Mouse (Mus musculus) Patski (cell line): ENCODE results near the gene Hmgcs2. TPM values are rescaled to one million over a fixed set of nuclear protein-coding genes. Genes with fewer than 3 reads are reported as not detected.

Source experiments
- ATAC-seq: fragments of 100-300 bp; one replicate; pipeline ENCODE4 v1.8.0; 2021
- CTCF ChIA-PET: fragments of 350-600 bp; sonication (Branson Sonifier 250); formaldehyde crosslinking; loops from one replicate; lab custom pipeline; 2022; ENCODE audit warnings: inconsistent platforms; lab: Charles Lee
- POLR2A ChIA-PET: fragments of 350-600 bp; sonication (Branson Sonifier 250); formaldehyde crosslinking; loops from one replicate; lab custom pipeline; 2022; ENCODE audit warnings: antibody characterized with exemption, inconsistent platforms; lab: Charles Lee
- DNase-seq: peaks from one replicate; pipeline ENCODE4 v3.0.0-alpha.2; 2011; ENCODE audit warnings: low read depth, low spot score
- H3K27me3 ChIP-seq: fragments of 371-371 bp; one replicate; pipeline ENCODE4 v1.5.1; 2021
- CTCF ChIP-seq: fragments of 100-300 bp; IDR thresholded peaks from one replicate; pipeline ENCODE4 v1.5.1; 2021
- in situ Hi-C: fragments of 300-500 bp; cut with MboI; formaldehyde crosslinking; loops from 3 replicates; pipeline ENCODE4 v1.11.1; 2018; ENCODE audit warnings: low pct_unique_long_range_greater_than_20kb, mixed read lengths
- polyA plus RNA-seq: library from polyadenylated mRNA; unstranded; gene quantifications from one replicate; pipeline ENCODE4 v1.2.3, GENCODE M21; 2021

The Hmgcs2 gene
- 0.01 TPM for polyA plus RNA-seq

DNA sequence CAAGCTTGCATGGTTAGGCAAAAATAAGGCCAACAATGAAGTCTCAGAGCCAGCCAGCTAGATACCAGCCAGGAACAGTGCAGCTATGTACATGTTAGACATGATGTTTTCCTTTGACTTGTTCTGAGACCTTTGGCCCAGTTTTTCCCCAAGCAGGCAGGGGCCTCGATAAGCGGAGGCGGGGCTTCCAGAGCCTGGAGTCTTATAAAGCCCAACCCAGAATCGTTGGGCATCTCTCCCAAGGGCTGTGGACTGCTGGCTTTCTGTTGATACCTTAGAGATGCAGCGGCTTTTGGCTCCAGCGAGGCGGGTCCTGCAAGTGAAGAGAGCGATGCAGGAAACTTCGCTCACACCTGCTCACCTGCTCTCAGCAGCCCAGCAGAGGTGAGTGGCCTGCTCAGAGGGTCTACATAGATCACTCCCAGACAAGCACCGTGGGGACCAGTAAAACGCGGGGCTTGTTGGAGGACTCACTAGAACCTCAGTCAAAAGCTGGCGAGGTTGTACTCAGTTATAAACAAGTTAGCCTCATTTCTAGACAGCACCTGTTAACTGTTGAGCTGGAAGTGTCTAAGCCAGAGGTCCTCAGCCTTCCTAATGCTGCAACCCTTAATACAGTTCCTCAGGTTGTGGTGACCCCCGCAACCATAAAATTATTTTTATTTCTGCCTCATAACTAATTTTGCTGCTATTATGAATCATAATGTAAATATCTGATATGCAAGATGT lies at the start of gene Hmgcs2:
Gene Hmgcs2 (plus strand): TSS at position 232 of the 729 bp plus-strand sequence.
- ChIA-PET POLR2A (no interaction called here), CTCF (interaction anchor here (0.9 to 2.9 kb wide), 11 partner anchors 9 to 54 kb away, joined by 3 to 12 read pairs (median 5); no protein-coding TSS in a partner anchor)
- TF ChIP-seq CTCF: no peak
- ATAC-seq: no peak
- peaks cover 4% of the 10 kb centered on the region for H3K27me3 ChIP-seq
- in situ Hi-C loops: no loop called here
- no peak for DNase-seq

DNA sequence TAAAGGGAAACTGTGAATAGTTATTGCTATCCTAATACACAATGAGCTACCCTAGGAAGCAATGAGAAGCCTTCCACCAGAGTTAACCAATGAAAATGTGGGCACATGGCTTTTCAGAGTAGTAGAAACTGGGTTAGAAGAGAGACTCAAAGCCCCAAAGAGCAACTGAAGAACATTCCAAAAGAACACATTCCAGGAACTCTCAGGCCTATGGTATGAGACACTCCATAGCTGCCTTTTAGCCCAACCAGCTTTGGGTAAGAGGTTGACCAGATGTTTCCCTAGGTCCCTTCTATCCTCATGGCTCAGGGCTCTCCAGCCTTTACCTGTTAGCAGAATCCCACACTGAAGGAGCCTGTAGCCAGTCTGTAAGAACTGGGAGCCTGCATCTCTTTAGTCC lies 46.7 kb upstream of the Hmgcs2 start:
- DNase-seq (no peak), ATAC-seq (peak; percentile 50)
- H3K27me3 ChIP-seq: no peaks in the 10 kb centered on the region
- ChIA-PET POLR2A (no interaction called here), CTCF (interaction anchor here (1.0 to 8.5 kb wide), 3 partner anchors 8 to 48 kb away, joined by 3 to 58 read pairs (median 4); no protein-coding TSS in a partner anchor)
- in situ Hi-C loops: no loop called here
- TF ChIP-seq CTCF: no peak

DNA sequence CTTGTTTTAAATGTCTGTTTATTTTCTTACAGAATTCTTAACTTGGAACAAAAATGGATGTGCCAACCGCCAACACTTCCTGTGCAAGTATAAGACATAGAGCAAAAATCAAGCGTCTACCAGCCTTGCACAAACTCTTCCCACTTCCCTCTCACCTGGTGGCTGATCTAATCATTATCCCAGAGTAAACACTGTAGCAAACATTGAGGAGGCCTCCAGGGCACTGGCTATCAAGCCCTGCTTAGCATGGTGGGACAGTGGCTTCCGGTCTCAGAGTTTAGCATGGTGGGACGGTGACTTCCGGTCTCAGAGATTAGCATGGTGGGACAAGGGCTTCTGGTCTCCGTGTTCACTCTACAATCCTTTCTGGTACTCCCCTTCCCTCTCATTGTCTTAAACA lies 44.0 kb upstream of the Hmgcs2 start:
- DNase-seq (no peak), ATAC-seq (no peak)
- no peak for TF ChIP-seq CTCF
- CTCF ChIA-PET: interaction anchor here (1.3 to 8.5 kb wide), 4 partner anchors 11 to 76 kb away, joined by 3 to 58 read pairs (median 3); no protein-coding TSS in a partner anchor
- POLR2A ChIA-PET: no interaction called here
- H3K27me3 ChIP-seq: no peaks in the 10 kb centered on the region
- in situ Hi-C loops: no loop called here

DNA sequence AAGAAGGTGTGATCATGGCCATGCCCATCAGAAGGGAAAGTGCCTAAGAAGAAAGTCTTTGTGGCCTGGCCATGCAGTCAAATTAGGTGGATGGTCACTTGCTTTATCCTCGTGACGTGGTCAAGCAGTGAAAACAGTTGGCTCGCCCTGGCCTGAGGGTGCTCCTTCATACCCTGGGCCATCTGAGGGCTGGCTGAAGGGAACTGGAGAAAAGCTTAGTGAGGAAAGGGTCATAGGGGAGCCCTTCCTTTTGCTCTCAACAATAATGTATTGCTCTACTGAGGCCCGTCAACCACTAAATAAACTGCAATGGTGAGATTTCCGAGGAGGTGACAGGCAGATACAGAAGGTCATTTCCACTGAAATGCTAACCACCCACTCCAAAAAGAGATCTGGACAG lies 43.0 kb upstream of the Hmgcs2 start:
- DNase-seq (no peak), ATAC-seq (no peak)
- POLR2A ChIA-PET: no interaction called here
- in situ Hi-C loops: no loop called here
- no peaks in the 10 kb centered on the region for H3K27me3 ChIP-seq
- CTCF ChIA-PET: interaction anchor here (1.0 to 8.5 kb wide), 2 partner anchors 12 to 70 kb away, joined by 3 to 58 read pairs; no protein-coding TSS in a partner anchor
- no peak for TF ChIP-seq CTCF

DNA sequence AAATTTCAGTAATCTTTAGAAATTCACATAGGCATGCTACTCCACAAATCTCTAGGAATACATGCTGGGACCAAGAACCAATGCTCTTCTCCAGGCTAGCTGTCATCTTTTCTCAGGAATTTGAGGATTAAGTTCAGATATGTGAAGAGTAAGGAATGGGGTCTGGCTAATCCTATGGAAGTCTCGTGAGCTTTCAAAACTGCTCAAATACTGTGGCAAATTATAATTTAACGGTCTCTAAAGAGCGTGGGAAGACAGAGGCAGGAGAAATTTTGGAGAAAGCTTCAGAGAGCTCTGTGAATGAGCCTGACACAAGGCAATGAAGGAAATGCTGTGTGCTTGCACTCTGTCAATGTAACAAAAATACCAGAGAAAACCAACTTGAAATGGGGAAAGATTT lies 42.1 kb upstream of the Hmgcs2 start:
- DNase-seq: no peak
- no peaks in the 10 kb centered on the region for H3K27me3 ChIP-seq
- TF ChIP-seq CTCF: no peak
- no peak for ATAC-seq
- ChIA-PET CTCF (interaction anchor here (0.7 to 8.5 kb wide), 5 partner anchors 8 to 364 kb away, joined by 3 to 58 read pairs (median 3); partner anchors contain the start of gene Hmgcs2), POLR2A (no interaction called here)
- in situ Hi-C loops: no loop called here

DNA sequence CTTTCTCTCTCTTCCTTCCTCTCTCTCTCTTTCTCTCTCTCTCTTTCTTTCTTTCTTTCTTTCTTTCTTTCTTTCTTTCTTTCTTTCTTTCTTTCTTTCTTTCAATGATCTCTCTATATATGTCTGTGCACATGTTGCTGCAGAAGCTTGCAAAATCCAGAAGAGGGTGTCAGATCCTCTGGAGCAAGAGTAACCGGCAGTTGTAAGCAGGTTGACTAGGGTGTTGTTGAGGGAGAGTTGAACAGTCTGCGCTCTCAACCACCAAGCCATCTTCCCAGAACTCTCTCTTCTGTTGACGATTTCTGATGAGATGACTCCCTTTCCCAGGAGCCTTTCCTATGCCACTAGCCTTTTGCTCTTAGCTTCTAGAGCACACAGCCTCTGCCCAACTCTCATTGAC lies 38.2 kb upstream of the Hmgcs2 start:
- ATAC-seq (no peak), DNase-seq (no peak)
- CTCF ChIA-PET: no interaction called here
- H3K27me3 ChIP-seq: no peaks in the 10 kb centered on the region
- POLR2A ChIA-PET: no interaction called here
- in situ Hi-C loops: no loop called here
- no peak for TF ChIP-seq CTCF

DNA sequence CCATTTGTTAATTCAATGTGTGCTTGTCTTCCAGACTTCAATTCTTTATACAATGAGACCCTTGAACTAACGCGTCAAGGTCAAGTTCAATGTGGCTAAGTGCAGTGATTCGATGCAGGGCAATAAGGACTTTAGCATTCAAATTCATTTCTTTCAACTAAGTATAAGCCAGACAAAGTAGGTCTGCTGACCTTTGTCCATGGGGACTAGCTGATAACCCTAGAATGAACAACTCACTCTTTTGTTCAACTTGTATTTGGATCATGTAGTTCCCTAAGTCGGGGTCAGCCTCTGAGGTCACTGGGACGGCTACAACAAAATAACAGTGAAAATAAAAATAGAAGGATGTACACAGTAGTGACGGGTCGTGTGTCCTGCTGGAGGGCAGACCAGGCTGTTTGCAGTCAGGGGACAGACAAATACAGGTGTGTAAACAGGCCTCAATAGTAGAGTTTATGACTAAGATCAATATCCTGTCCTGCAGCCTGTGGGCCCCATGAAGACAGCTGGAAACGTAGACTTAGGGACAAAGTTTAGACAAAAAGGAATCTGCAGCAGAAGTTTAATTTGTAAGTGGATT lies 37.7 kb upstream of the Hmgcs2 start:
- no peak for TF ChIP-seq CTCF
- in situ Hi-C loops: no loop called here
- POLR2A ChIA-PET: no interaction called here

DNA sequence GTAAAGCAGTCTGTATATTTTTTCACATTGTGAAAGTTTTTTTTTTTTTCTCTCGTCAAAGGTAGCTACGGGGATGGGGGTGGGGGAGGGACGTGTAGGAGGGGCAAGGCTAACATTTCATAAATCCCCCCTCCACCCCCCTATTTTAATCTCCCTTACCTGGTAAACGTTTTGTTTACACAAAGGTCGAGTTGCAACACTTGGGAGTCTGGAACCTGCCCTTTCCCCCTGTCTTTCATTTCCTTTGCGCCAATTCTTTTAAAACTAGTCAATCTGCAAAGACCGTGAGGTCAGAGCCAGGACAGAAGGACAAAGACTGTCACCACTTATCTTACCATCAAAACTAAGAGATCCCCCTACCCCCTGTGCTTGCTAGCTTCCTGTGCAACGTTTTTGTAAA lies 34.3 kb upstream of the Hmgcs2 start:
- CTCF ChIA-PET: interaction anchor here (1.5 to 3.1 kb wide), 2 partner anchors 10 to 19 kb away, joined by 5 to 12 read pairs; no protein-coding TSS in a partner anchor
- no peak for ATAC-seq
- POLR2A ChIA-PET: no interaction called here
- DNase-seq: no peak
- in situ Hi-C loops: no loop called here
- no peak for TF ChIP-seq CTCF
- no peaks in the 10 kb centered on the region for H3K27me3 ChIP-seq

More for the DNA sequence above, 37.7 kb upstream of the Hmgcs2 start:
- CTCF ChIA-PET: no interaction called here
- DNase-seq (no peak), ATAC-seq (no peak)
- no peaks in the 10 kb centered on the region for H3K27me3 ChIP-seq

DNA sequence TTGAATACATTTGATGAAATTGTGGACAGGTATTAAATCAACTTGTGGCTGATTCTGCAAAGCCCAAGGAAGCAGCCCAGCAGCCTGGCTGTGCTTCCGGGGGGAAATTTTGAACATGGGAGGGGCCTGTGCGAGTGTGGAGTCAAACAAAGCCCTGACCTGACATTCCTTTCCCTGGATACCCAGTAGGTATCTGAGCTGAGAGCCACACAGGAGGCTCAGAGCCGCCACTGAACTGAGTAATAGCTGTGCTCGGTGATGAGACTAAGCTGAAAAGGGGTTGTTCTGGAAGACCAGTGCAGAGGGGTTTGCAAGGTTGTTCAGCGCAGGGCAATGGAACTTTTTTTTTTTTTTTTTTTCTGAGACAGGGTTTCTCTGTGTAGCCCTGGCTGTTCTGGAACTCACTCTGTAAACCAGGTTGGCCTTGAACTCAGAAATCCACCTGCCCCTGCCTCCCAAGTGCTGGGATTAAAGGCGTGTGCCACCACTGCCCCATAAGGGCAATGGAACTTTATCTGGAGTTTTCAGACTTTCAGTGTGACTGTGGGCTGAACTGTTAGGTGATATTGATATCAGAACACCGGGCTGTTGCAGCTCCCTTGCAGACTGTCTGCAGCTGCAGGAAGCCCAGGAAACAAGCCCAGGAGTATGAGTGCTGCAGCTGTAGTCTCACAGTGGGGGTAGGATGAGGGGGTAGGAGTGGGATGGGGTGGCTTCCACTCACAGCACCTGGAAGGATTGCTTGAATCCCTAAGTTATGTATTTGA lies 33.1 kb upstream of the Hmgcs2 start:
- H3K27me3 ChIP-seq: no peaks in the 10 kb centered on the region
- ChIA-PET CTCF (interaction anchor here (1.1 to 3.1 kb wide), 3 partner anchors 9 to 20 kb away, joined by 4 to 12 read pairs (median 5); no protein-coding TSS in a partner anchor), POLR2A (interaction anchor here (0.7 kb wide), 2 partner anchors 23 to 47 kb away, joined by 3 to 4 read pairs; no protein-coding TSS in a partner anchor)
- in situ Hi-C loops: no loop called here
- no peak for DNase-seq
- peak; percentile 44 for ATAC-seq
- no peak for TF ChIP-seq CTCF

DNA sequence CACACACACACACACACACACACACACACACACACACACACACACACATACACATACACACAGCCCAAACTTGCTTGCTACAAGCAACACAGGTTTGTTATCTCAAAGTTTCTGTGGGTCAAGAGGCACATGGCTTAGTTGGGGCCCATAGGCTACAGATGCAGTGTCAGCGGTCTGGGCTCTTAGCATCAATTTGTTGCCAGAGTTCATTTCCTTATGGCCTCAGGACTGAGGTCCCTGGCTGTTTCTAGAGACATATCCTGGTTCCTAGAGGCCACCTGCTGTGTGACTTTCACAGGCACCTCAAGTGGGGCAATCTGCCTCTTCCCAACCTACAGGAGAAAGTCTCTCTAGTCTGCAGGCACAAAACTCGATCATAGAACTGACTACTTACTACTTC lies 30.9 kb upstream of the Hmgcs2 start:
- ChIA-PET CTCF (no interaction called here), POLR2A (no interaction called here)
- in situ Hi-C loops: no loop called here
- no peaks in the 10 kb centered on the region for H3K27me3 ChIP-seq
- no peak for TF ChIP-seq CTCF
- ATAC-seq (no peak), DNase-seq (no peak)
